In genomic region chr7:141092051-141092735, GRCm38 (mm10) we compare ENCODE assay signal across 8 mouse cellular contexts. TPM values are rescaled to one million over a fixed set of nuclear protein-coding genes. Genes with fewer than 3 reads are reported as not detected.
DNase-seq lines count a peak whose midpoint lies in the region; ATAC-seq and TF ChIP-seq lines count a peak whose summit lies in the region.

No protein-coding gene starts in this region.

- H3K9me3 ChIP-seq in hindbrain, embryonic 16.5 days (ENCODE audit: control insufficient read depth, low read length), result no peaks in the 10 kb centered on the region
- no peaks in the 10 kb centered on the region for H3K9me3 ChIP-seq in limb, embryonic 11.5 days (ENCODE audit: control insufficient read depth, low read length)
- H3K9me3 ChIP-seq in midbrain, embryonic 12.5 days, result no peaks in the 10 kb centered on the region

- peaks cover 7% of the 10 kb centered on the region; the same call in 1 of the 2 replicates for H3K4me1 ChIP-seq in hindbrain, embryonic 16.5 days (ENCODE audit: control insufficient read depth, insufficient read depth, low read depth, low read length)
- H3K4me1 ChIP-seq in limb, embryonic 11.5 days (ENCODE audit: control insufficient read depth, insufficient read depth, low read length), result peaks cover 5% of the 10 kb centered on the region; the same call in 1 of the 2 replicates
- H3K4me1 ChIP-seq in midbrain, embryonic 12.5 days, result peaks cover 5% of the 10 kb centered on the region; the same call in 1 of the 2 replicates
- peaks cover 38% of the 10 kb centered on the region for H3K4me1 ChIP-seq in spleen, adult 2 months (ENCODE audit: control insufficient read depth, insufficient read depth, insufficient read length)

- DNase-seq in frontal cortex, postnatal 10 days (ENCODE audit: low spot score in 2 of 2), result peak; percentile 43 to 60
- DNase-seq in cerebellum, postnatal 36 days, result peak; percentile 74 to 79
- DNase-seq in gastrocnemius, adult 8-10 months (ENCODE audit: low spot score in 2 of 2), result peak; percentile 78 to 84
- DNase-seq in limb, embryonic 11.5 days (ENCODE audit: low spot score), result peak; percentile 85
- DNase-seq in spleen, adult 2 months (ENCODE audit: low read depth in 1 of 2, low spot score in 2 of 2), result peak; percentile 53 to 87

- no peak; the same call in 1 of the 2 replicates for ATAC-seq in frontal cortex, adult (ENCODE audit: low TSS enrichment)
- ATAC-seq in hindbrain, embryonic 16.5 days, result peak; percentile 70
- peak; percentile 82 for ATAC-seq in limb, embryonic 11.5 days (ENCODE audit: insufficient number of reproducible peaks, low FRiP score, low TSS enrichment, low read depth)
- peak; percentile 87 for ATAC-seq in midbrain, embryonic 12.5 days (ENCODE audit: low FRiP score, low read depth)

- peak overlapping the region; percentile 31 for H3K9ac ChIP-seq in hindbrain, embryonic 16.5 days (ENCODE audit: low read depth, low read length)
- no peak overlapping the region; the same call in 1 of the 2 replicates for H3K9ac ChIP-seq in limb, embryonic 11.5 days (ENCODE audit: low read length)
- H3K9ac ChIP-seq in midbrain, embryonic 12.5 days (replicated peaks), result no peak overlapping the region; the same call in 1 of the 2 replicates

- no peak for TF ChIP-seq POLR2A in spleen, adult 2 months (IDR thresholded peaks at IDR 0.05; ENCODE audit: low read depth, low read length)

- peak overlapping the region; percentile 50 for H3K4me2 ChIP-seq in hindbrain, embryonic 16.5 days (ENCODE audit: low read length)
- H3K4me2 ChIP-seq in limb, embryonic 11.5 days (ENCODE audit: low read depth, severe bottlenecking), result peak overlapping the region; percentile 33; the same call in 1 of the 2 replicates
- peak overlapping the region; percentile 46 for H3K4me2 ChIP-seq in midbrain, embryonic 12.5 days (replicated peaks)

- no peak overlapping the region for H3K27ac ChIP-seq in hindbrain, embryonic 16.5 days (ENCODE audit: low read depth, low read length)
- no peak overlapping the region for H3K27ac ChIP-seq in limb, embryonic 11.5 days (replicated peaks; ENCODE audit: low read depth, low read length)
- H3K27ac ChIP-seq in midbrain, embryonic 12.5 days (replicated peaks), result no peak overlapping the region
- H3K27ac ChIP-seq in spleen, adult 2 months (ENCODE audit: insufficient read depth, low read length), result no peak overlapping the region

- peak overlapping the region; percentile 22 for H3K4me3 ChIP-seq in hindbrain, embryonic 16.5 days (ENCODE audit: low read length)
- H3K4me3 ChIP-seq in limb, embryonic 11.5 days (ENCODE audit: low read depth, low read length), result no peak overlapping the region
- peak overlapping the region; percentile 25 for H3K4me3 ChIP-seq in midbrain, embryonic 12.5 days
- no peak overlapping the region for H3K4me3 ChIP-seq in spleen, adult 2 months (ENCODE audit: extremely low read depth, insufficient read depth, insufficient read length)

- no peaks in the 10 kb centered on the region for H3K36me3 ChIP-seq in hindbrain, embryonic 16.5 days (ENCODE audit: control insufficient read depth, insufficient read depth, low read length)
- H3K36me3 ChIP-seq in limb, embryonic 11.5 days (ENCODE audit: control insufficient read depth, insufficient read depth, low read length), result no peaks in the 10 kb centered on the region; the same call in 1 of the 2 replicates
- H3K36me3 ChIP-seq in midbrain, embryonic 12.5 days, result no peaks in the 10 kb centered on the region
- H3K36me3 ChIP-seq in spleen, adult 2 months (ENCODE audit: control insufficient read depth, insufficient read depth, low read length), result peaks cover 16% of the 10 kb centered on the region

- WGBS in hindbrain, embryonic 16.5 days, result 7% methylated on average over 37 of the region's 37 CpGs
- 4% methylated on average over 37 of the region's 37 CpGs for WGBS in limb, embryonic 11.5 days
- 6% methylated on average over 37 of the region's 37 CpGs for WGBS in midbrain, embryonic 12.5 days
- 36% methylated on average over 37 of the region's 37 CpGs for WGBS in spleen, adult 2 months

- H3K27me3 ChIP-seq in hindbrain, embryonic 16.5 days (replicated peaks; ENCODE audit: control insufficient read depth, insufficient read depth, low read length), result peaks cover 14% of the 10 kb centered on the region
- H3K27me3 ChIP-seq in limb, embryonic 11.5 days (ENCODE audit: control insufficient read depth, insufficient read depth, low read length), result peaks cover 28% of the 10 kb centered on the region
- peaks cover 62% of the 10 kb centered on the region for H3K27me3 ChIP-seq in midbrain, embryonic 12.5 days
- no peaks in the 10 kb centered on the region for H3K27me3 ChIP-seq in spleen, adult 2 months (ENCODE audit: control insufficient read depth, insufficient read depth, low read length)

- TF ChIP-seq CTCF in spleen, adult 2 months (IDR thresholded peaks at IDR 0.05; ENCODE audit: extremely low read depth, insufficient read depth, insufficient read length, insufficient replicate concordance), result peak; percentile 72; the same call in 1 of the 2 replicates

RNA-seq across cellular contexts. Expression of gene Sigirr, which starts 8.2 kb away (rescaled TPM):
- 1 to 10 TPM; 1.4 to 1.6 (median 1.5) TPM for total RNA-seq in gastrocnemius, adult 8-10 months (2022)
- polyA plus RNA-seq in hindbrain, embryonic 16.5 days (2015; fragmentation: Nextera tagmentation; extraction: Ambion mirVana), result 3.2 and 3.3 TPM in 2 replicates
- polyA plus RNA-seq in limb, embryonic 11.5 days (2014; fragmentation: Nextera tagmentation; extraction: Ambion mirVana), result 1.9 and 2.8 TPM in 2 replicates
- 1.6 and 1.7 TPM in 2 replicates for polyA plus RNA-seq in midbrain, embryonic 12.5 days (2016; fragmentation: Nextera tagmentation; extraction: Ambion mirVana)
- 35.8 and 45.5 TPM in 2 replicates for polyA plus RNA-seq in spleen, adult 2 months (2012; rRNA removed)

RNA-seq across cellular contexts. Expression of gene Pkp3, which starts 14.2 kb away (rescaled TPM):
- not detected for total RNA-seq in gastrocnemius, adult 8-10 months (2022)
- polyA plus RNA-seq in hindbrain, embryonic 16.5 days (2015; fragmentation: Nextera tagmentation; extraction: Ambion mirVana), result 0.31 and 0.32 TPM in 2 replicates
- 3.3 and 3.9 TPM in 2 replicates for polyA plus RNA-seq in limb, embryonic 11.5 days (2014; fragmentation: Nextera tagmentation; extraction: Ambion mirVana)
- polyA plus RNA-seq in midbrain, embryonic 12.5 days (2016; fragmentation: Nextera tagmentation; extraction: Ambion mirVana), result 1.6 and 1.8 TPM in 2 replicates
- 30.1 and 36.7 TPM in 2 replicates for polyA plus RNA-seq in spleen, adult 2 months (2012; rRNA removed)

RNA-seq across cellular contexts. Expression of gene Ano9, which starts 25.4 kb away (rescaled TPM):
- total RNA-seq in gastrocnemius, adult 8-10 months (2022), result not detected
- polyA plus RNA-seq in hindbrain, embryonic 16.5 days (2015; fragmentation: Nextera tagmentation; extraction: Ambion mirVana), result 0.49 and 0.80 TPM in 2 replicates
- 0.76 and 0.85 TPM in 2 replicates for polyA plus RNA-seq in limb, embryonic 11.5 days (2014; fragmentation: Nextera tagmentation; extraction: Ambion mirVana)
- polyA plus RNA-seq in midbrain, embryonic 12.5 days (2016; fragmentation: Nextera tagmentation; extraction: Ambion mirVana), result not detected in 2 replicates
- 0.02 and 0.23 TPM in 2 replicates for polyA plus RNA-seq in spleen, adult 2 months (2012; rRNA removed)

RNA-seq across cellular contexts. Expression of gene Ptdss2, which starts 30.0 kb away (rescaled TPM):
- total RNA-seq in gastrocnemius, adult 8-10 months (2022), result 10 to 100 TPM; 18.6 to 26.4 (median 22.0) TPM
- polyA plus RNA-seq in hindbrain, embryonic 16.5 days (2015; fragmentation: Nextera tagmentation; extraction: Ambion mirVana), result 82.8 and 95.8 TPM in 2 replicates
- 70.0 and 70.6 TPM in 2 replicates for polyA plus RNA-seq in limb, embryonic 11.5 days (2014; fragmentation: Nextera tagmentation; extraction: Ambion mirVana)
- 67.5 and 76.6 TPM in 2 replicates for polyA plus RNA-seq in midbrain, embryonic 12.5 days (2016; fragmentation: Nextera tagmentation; extraction: Ambion mirVana)
- 26.8 and 27.0 TPM in 2 replicates for polyA plus RNA-seq in spleen, adult 2 months (2012; rRNA removed)

RNA-seq across cellular contexts. Expression of gene B4galnt4, which starts 31.3 kb away (rescaled TPM):
- under 1 TPM in 2 of 4 experiments, not detected in 2; 0.20 to 0.59 TPM for total RNA-seq in gastrocnemius, adult 8-10 months (2022)
- polyA plus RNA-seq in hindbrain, embryonic 16.5 days (2015; fragmentation: Nextera tagmentation; extraction: Ambion mirVana), result 53.3 and 55.0 TPM in 2 replicates
- 19.1 and 20.0 TPM in 2 replicates for polyA plus RNA-seq in limb, embryonic 11.5 days (2014; fragmentation: Nextera tagmentation; extraction: Ambion mirVana)
- polyA plus RNA-seq in midbrain, embryonic 12.5 days (2016; fragmentation: Nextera tagmentation; extraction: Ambion mirVana), result 41.9 and 45.3 TPM in 2 replicates
- polyA plus RNA-seq in spleen, adult 2 months (2012; rRNA removed), result 0.79 and 1.9 TPM in 2 replicates

Comparison
In these comparisons a context has a peak if more than half of its experiments do, and no peak if none do; other contexts are left out.
1. H3K4me3 ChIP-seq: peak in hindbrain, embryonic 16.5 days (single experiment) and midbrain, embryonic 12.5 days (single experiment); none in limb, embryonic 11.5 days (single experiment) and spleen, adult 2 months (single experiment).
2. Peak in every context shown above with its lines, with median percentiles within 50 percentile points of each other: DNase-seq and H3K4me2 ChIP-seq.